Mouse (Mus musculus): Measurements from ENCODE around the gene Gzmd. TPM values are rescaled to one million over a fixed set of nuclear protein-coding genes. Genes with fewer than 3 reads are reported as not detected.

Gzmd gene
- polyA plus RNA-seq, 1 experiment = not detected

GRCm38 (mm10) chr14:56086711-56087110 lies 45.7 kb downstream of the Gzmd start:
- Histone ChIP-seq H3K27me3 (replicated peaks) (peaks cover under 1% of the 10 kb centered on the region), H3K9me3 (no peaks in the 10 kb centered on the region), H3K36me3 (replicated peaks; ENCODE audit: low read length) (no peaks in the 10 kb centered on the region)

GRCm38 (mm10) chr14:56085167-56085566 lies 47.2 kb downstream of the Gzmd start, which contains the start of gene Mcpt8:
Gene Mcpt8, minus strand, starts transcription at chr14:56085273.
- no peak within 1 kb of the TSS for H3K4me3 ChIP-seq (replicated peaks)
- no peaks in the 10 kb centered on the region for H3K27me3 ChIP-seq (replicated peaks)
- H3K36me3 ChIP-seq (replicated peaks; ENCODE audit: low read length) = no peaks in the 10 kb centered on the region
- no peak for TF ChIP-seq GATA1 (IDR thresholded peaks at IDR 0.05; ENCODE audit: borderline replicate concordance, low read length)
- no peak for TF ChIP-seq FLI1 (IDR thresholded peaks at IDR 0.05; ENCODE audit: low read length)
- no peaks in the 10 kb centered on the region for H3K4me1 ChIP-seq
- no peaks in the 10 kb centered on the region for H3K9me3 ChIP-seq

More at GRCm38 (mm10) chr14:56086711-56087110, 45.7 kb downstream of the Gzmd start:
- no peak for TF ChIP-seq GATA1 (IDR thresholded peaks at IDR 0.05; ENCODE audit: borderline replicate concordance, low read length)
- no peak for TF ChIP-seq FLI1 (IDR thresholded peaks at IDR 0.05; ENCODE audit: low read length)
- no peak overlapping the region for H3K4me3 ChIP-seq (replicated peaks)
- H3K4me1 ChIP-seq = no peaks in the 10 kb centered on the region

- no peaks in the 10 kb centered on the region for H3K36me3 ChIP-seq (replicated peaks; ENCODE audit: low read length)
- TF ChIP-seq FLI1 (IDR thresholded peaks at IDR 0.05; ENCODE audit: low read length) (no peak), GATA1 (IDR thresholded peaks at IDR 0.05; ENCODE audit: borderline replicate concordance, low read length) (no peak)
- no peaks in the 10 kb centered on the region for H3K27me3 ChIP-seq (replicated peaks)
These were observed 50.4 kb downstream of the Gzmd start for GRCm38 (mm10) chr14:56082016-56082415.

More at GRCm38 (mm10) chr14:56082016-56082415, 50.4 kb downstream of the Gzmd start:
- Histone ChIP-seq H3K4me3 (replicated peaks) (no peak overlapping the region), H3K9me3 (no peaks in the 10 kb centered on the region), H3K4me1 (no peaks in the 10 kb centered on the region)

Other genes starting within 250 kb of the Gzmd start
- 1.2 TPM in 1 of 2 replicates, not detected in the other for gene Cbln3, start 248.2 kb downstream of the Gzmd start, polyA plus RNA-seq (2012; ENCODE audit: insufficient read depth, low replicate concordance)
- 7.3 and 10.5 TPM in 2 replicates for gene Khnyn, start 247.7 kb downstream of the Gzmd start, polyA plus RNA-seq (2012; ENCODE audit: insufficient read depth, low replicate concordance)
- 6.6 TPM in 1 of 2 replicates, not detected in the other for gene Sdr39u1, start 232.3 kb downstream of the Gzmd start, polyA plus RNA-seq (2012; ENCODE audit: insufficient read depth, low replicate concordance)
- gene Cma1, start 187.9 kb downstream of the Gzmd start, polyA plus RNA-seq (2012; ENCODE audit: insufficient read depth, low replicate concordance) = 0.87 TPM in 1 of 2 replicates, not detected in the other
- gene Cma2, start 181.6 kb downstream of the Gzmd start, polyA plus RNA-seq (2012; ENCODE audit: insufficient read depth, low replicate concordance) = not detected in 2 replicates
- gene Mcpt1, start 114.6 kb downstream of the Gzmd start, polyA plus RNA-seq (2012; ENCODE audit: insufficient read depth, low replicate concordance) = not detected in 2 replicates
- gene Mcpt9, start 102.1 kb downstream of the Gzmd start, polyA plus RNA-seq (2012; ENCODE audit: insufficient read depth, low replicate concordance) = not detected in 2 replicates
- gene Mcpt2, start 90.6 kb downstream of the Gzmd start, polyA plus RNA-seq (2012; ENCODE audit: insufficient read depth, low replicate concordance) = not detected in 2 replicates
- gene Mcpt4, start 70.3 kb downstream of the Gzmd start, polyA plus RNA-seq (2012; ENCODE audit: insufficient read depth, low replicate concordance) = not detected in 2 replicates
- gene Mcpt8, start 47.3 kb downstream of the Gzmd start, polyA plus RNA-seq (2012; ENCODE audit: insufficient read depth, low replicate concordance) = 2.0 TPM in 1 of 2 replicates, not detected in the other
- 41.8 TPM in 1 of 2 replicates, not detected in the other for gene Ctsg, start 30.0 kb downstream of the Gzmd start, polyA plus RNA-seq (2012; ENCODE audit: insufficient read depth, low replicate concordance)
- not detected in 2 replicates for gene Gzme, start 12.0 kb downstream of the Gzmd start, polyA plus RNA-seq (2012; ENCODE audit: insufficient read depth, low replicate concordance)
- gene Gzmg, start 27.0 kb upstream of the Gzmd start, polyA plus RNA-seq (2012; ENCODE audit: insufficient read depth, low replicate concordance) = not detected in 2 replicates
- not detected in 2 replicates for gene Gzmn, start 42.0 kb upstream of the Gzmd start, polyA plus RNA-seq (2012; ENCODE audit: insufficient read depth, low replicate concordance)
- gene Gzmf, start 78.8 kb upstream of the Gzmd start, polyA plus RNA-seq (2012; ENCODE audit: insufficient read depth, low replicate concordance) = not detected in 2 replicates
- 0.38 TPM in 1 of 2 replicates, not detected in the other for gene Gzmc, start 102.0 kb upstream of the Gzmd start, polyA plus RNA-seq (2012; ENCODE audit: insufficient read depth, low replicate concordance)
- gene Gzmb, start 129.7 kb upstream of the Gzmd start, polyA plus RNA-seq (2012; ENCODE audit: insufficient read depth, low replicate concordance) = 0.65 TPM in 1 of 2 replicates, not detected in the other
- gene Atp12a, start 232.5 kb upstream of the Gzmd start, polyA plus RNA-seq (2012; ENCODE audit: insufficient read depth, low replicate concordance) = not detected in 2 replicates

Data from megakaryocyte, embryonic 14.5 days (primary cell).